Mouse (Mus musculus): ENCODE measurements around the gene Lix1l. TPM values are rescaled to one million over a fixed set of nuclear protein-coding genes. Genes with fewer than 3 reads are reported as not detected.

Lix1l gene
- polyA plus RNA-seq, 1 experiment: 8.1 TPM

GRCm38 (mm10) chr3:96593790-96594560 is 7.0 kb upstream of the Lix1l start, which contains the start of gene Polr3gl:
TSS of gene Polr3gl (minus strand) at chr3:96594181.
- TF ChIP-seq POLR2A (IDR thresholded peaks at IDR 0.05; ENCODE audit: control insufficient read depth, low read depth, low read length): peak; percentile 89
- TF ChIP-seq CTCF (IDR thresholded peaks at IDR 0.05; ENCODE audit: control insufficient read depth, insufficient read depth, insufficient replicate concordance, low read depth, low read length): 0 out of 2 replicates have a peak, but pooled peaks have one; percentile 11
- Histone ChIP-seq H3K4me1 (ENCODE audit: control insufficient read depth, insufficient read depth, low read length) (peaks cover 23% of the 10 kb centered on the region), H3K27me3 (ENCODE audit: control insufficient read depth, insufficient read depth, low read length) (no peaks in the 10 kb centered on the region), H3K36me3 (ENCODE audit: control insufficient read depth, insufficient read depth, low read length) (no peaks in the 10 kb centered on the region), H3K4me3 (ENCODE audit: control insufficient read depth, low read depth, low read length) (peak within 1 kb of the TSS; percentile 98), H3K27ac (ENCODE audit: control insufficient read depth, insufficient read depth, low read depth, low read length) (peak within 1 kb of the TSS; percentile 96)

GRCm38 (mm10) chr3:96594851-96595250 is 6.1 kb upstream of the Lix1l start:
- Histone ChIP-seq H3K27me3 (ENCODE audit: control insufficient read depth, insufficient read depth, low read length) (no peaks in the 10 kb centered on the region), H3K4me3 (ENCODE audit: control insufficient read depth, low read depth, low read length) (no peak overlapping the region), H3K4me1 (ENCODE audit: control insufficient read depth, insufficient read depth, low read length) (peaks cover 23% of the 10 kb centered on the region), H3K27ac (ENCODE audit: control insufficient read depth, insufficient read depth, low read depth, low read length) (no peak overlapping the region), H3K36me3 (ENCODE audit: control insufficient read depth, insufficient read depth, low read length) (no peaks in the 10 kb centered on the region)
- TF ChIP-seq CTCF (IDR thresholded peaks at IDR 0.05; ENCODE audit: control insufficient read depth, insufficient read depth, insufficient replicate concordance, low read depth, low read length) (no peak), POLR2A (IDR thresholded peaks at IDR 0.05; ENCODE audit: control insufficient read depth, low read depth, low read length) (no peak)

DNA sequence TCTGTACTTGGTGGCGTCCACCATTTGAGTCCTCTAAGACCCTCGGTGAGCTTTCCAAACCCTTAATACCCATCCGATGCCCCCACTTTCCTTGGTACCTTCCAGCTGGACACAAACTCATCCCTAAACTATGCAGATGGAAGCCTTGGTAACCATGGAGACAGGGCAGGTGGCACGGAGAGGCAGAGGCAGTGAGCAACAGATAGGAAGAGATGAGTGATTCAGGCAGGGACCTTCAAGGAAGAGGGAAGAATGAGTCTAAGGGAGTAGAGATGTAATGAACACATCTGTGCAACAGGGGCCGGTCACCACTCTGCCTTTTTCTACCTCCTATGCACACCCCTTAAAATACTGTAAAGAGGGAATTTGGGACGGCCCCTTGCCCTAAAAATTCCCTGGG is 5.3 kb upstream of the Lix1l start:
- no peaks in the 10 kb centered on the region for H3K27me3 ChIP-seq (ENCODE audit: control insufficient read depth, insufficient read depth, low read length)
- peaks cover 23% of the 10 kb centered on the region for H3K4me1 ChIP-seq (ENCODE audit: control insufficient read depth, insufficient read depth, low read length)
- no peak overlapping the region for H3K4me3 ChIP-seq (ENCODE audit: control insufficient read depth, low read depth, low read length)
- no peaks in the 10 kb centered on the region for H3K36me3 ChIP-seq (ENCODE audit: control insufficient read depth, insufficient read depth, low read length)
- H3K27ac ChIP-seq (ENCODE audit: control insufficient read depth, insufficient read depth, low read depth, low read length): no peak overlapping the region
- no peak for TF ChIP-seq CTCF (IDR thresholded peaks at IDR 0.05; ENCODE audit: control insufficient read depth, insufficient read depth, insufficient replicate concordance, low read depth, low read length)
- TF ChIP-seq POLR2A (IDR thresholded peaks at IDR 0.05; ENCODE audit: control insufficient read depth, low read depth, low read length): no peak

GRCm38 (mm10) chr3:96596228-96596707 is 4.7 kb upstream of the Lix1l start, which contains the start of gene Ankrd34a:
TSS of gene Ankrd34a (plus strand) at chr3:96596636.
- Histone ChIP-seq H3K27ac (ENCODE audit: control insufficient read depth, insufficient read depth, low read depth, low read length) (no peak within 1 kb of the TSS), H3K27me3 (ENCODE audit: control insufficient read depth, insufficient read depth, low read length) (no peaks in the 10 kb centered on the region), H3K4me1 (ENCODE audit: control insufficient read depth, insufficient read depth, low read length) (peaks cover 24% of the 10 kb centered on the region), H3K36me3 (ENCODE audit: control insufficient read depth, insufficient read depth, low read length) (no peaks in the 10 kb centered on the region), H3K4me3 (ENCODE audit: control insufficient read depth, low read depth, low read length) (peak within 1 kb of the TSS; percentile 61)
- TF ChIP-seq CTCF (IDR thresholded peaks at IDR 0.05; ENCODE audit: control insufficient read depth, insufficient read depth, insufficient replicate concordance, low read depth, low read length) (no peak), POLR2A (IDR thresholded peaks at IDR 0.05; ENCODE audit: control insufficient read depth, low read depth, low read length) (no peak)

DNA sequence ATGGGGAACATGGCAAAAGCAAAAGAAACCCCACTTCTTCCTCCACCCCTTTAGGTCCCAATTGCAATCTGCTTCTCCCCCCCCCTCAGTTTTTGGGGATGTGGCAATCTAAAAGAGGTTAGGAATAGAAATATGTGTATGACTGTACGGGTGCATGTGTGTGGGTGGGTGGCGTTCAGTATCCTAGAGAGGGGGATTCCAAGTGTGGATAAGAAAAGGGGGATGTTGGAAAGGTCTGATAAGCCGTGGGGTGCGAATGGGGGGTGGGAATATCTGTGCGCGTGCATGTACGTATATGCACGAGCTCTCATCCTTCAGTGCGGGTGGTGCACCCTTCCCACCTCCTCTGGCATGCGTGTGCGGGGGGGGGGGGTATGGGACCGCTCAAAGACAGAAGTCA is 4.1 kb upstream of the Lix1l start:
- Histone ChIP-seq H3K4me3 (ENCODE audit: control insufficient read depth, low read depth, low read length) (no peak overlapping the region; the same call in 1 of the 2 replicates), H3K27me3 (ENCODE audit: control insufficient read depth, insufficient read depth, low read length) (no peaks in the 10 kb centered on the region), H3K36me3 (ENCODE audit: control insufficient read depth, insufficient read depth, low read length) (no peaks in the 10 kb centered on the region), H3K4me1 (ENCODE audit: control insufficient read depth, insufficient read depth, low read length) (peaks cover 27% of the 10 kb centered on the region), H3K27ac (ENCODE audit: control insufficient read depth, insufficient read depth, low read depth, low read length) (no peak overlapping the region)
- no peak for TF ChIP-seq POLR2A (IDR thresholded peaks at IDR 0.05; ENCODE audit: control insufficient read depth, low read depth, low read length)
- TF ChIP-seq CTCF (IDR thresholded peaks at IDR 0.05; ENCODE audit: control insufficient read depth, insufficient read depth, insufficient replicate concordance, low read depth, low read length): no peak

GRCm38 (mm10) chr3:96597435-96597891 is 3.5 kb upstream of the Lix1l start:
- TF ChIP-seq POLR2A (IDR thresholded peaks at IDR 0.05; ENCODE audit: control insufficient read depth, low read depth, low read length) (no peak), CTCF (IDR thresholded peaks at IDR 0.05; ENCODE audit: control insufficient read depth, insufficient read depth, insufficient replicate concordance, low read depth, low read length) (no peak)
- peak overlapping the region; percentile 61 for H3K4me3 ChIP-seq (ENCODE audit: control insufficient read depth, low read depth, low read length)
- H3K36me3 ChIP-seq (ENCODE audit: control insufficient read depth, insufficient read depth, low read length): no peaks in the 10 kb centered on the region
- H3K27me3 ChIP-seq (ENCODE audit: control insufficient read depth, insufficient read depth, low read length): no peaks in the 10 kb centered on the region
- H3K4me1 ChIP-seq (ENCODE audit: control insufficient read depth, insufficient read depth, low read length): peaks cover 27% of the 10 kb centered on the region
- H3K27ac ChIP-seq (ENCODE audit: control insufficient read depth, insufficient read depth, low read depth, low read length): no peak overlapping the region
